Mouse (Mus musculus) forebrain, postnatal 0 days (tissue): ENCODE measurements at regions not wholly inside any gene's neighbourhood (a gene's known extent, or its start where the extent isn't known, plus 50 kb on each side); places are given as distances from the start of the nearest gene placed in this dataset.
"Not testable (repeated sequence)": the region's sequence is repeated elsewhere in the genome, so short reads cannot be mapped to it uniquely, and the experiment has no call there.

Experiments used
- ATAC-seq: fragments of 200-750 bp; cut with Nextera tagmentation; 2 replicates; pipeline ENCODE4 v1.8.0; 2017; ENCODE audit warnings: mild to moderate bottlenecking, moderate library complexity
- DNase-seq: peaks from one replicate; pipeline ENCODE4 v3.0.0-alpha.2; 2015
- H3K27ac ChIP-seq: fragments of 300-500 bp; sonication (generic); 2 replicates; pipeline ENCODE4 v1.5.1; 2014; ENCODE audit warnings: low read depth, mild to moderate bottlenecking, antibody characterized with exemption, low read length, moderate library complexity, mixed read lengths
- H3K27me3 ChIP-seq: fragments of 300-500 bp; sonication (generic); 2 replicates; pipeline ENCODE4 v1.6.1; 2014; ENCODE audit warnings: mild to moderate bottlenecking, low read length, mixed read lengths; ENCODE audit not compliant: insufficient read depth
- H3K36me3 ChIP-seq: fragments of 300-500 bp; sonication (generic); 2 replicates; pipeline ENCODE4 v1.6.1; 2014; ENCODE audit warnings: mild to moderate bottlenecking, moderate library complexity; ENCODE audit not compliant: insufficient read depth
- H3K4me1 ChIP-seq: fragments of 300-500 bp; sonication (generic); 2 replicates; pipeline ENCODE4 v1.6.1; 2014; ENCODE audit warnings: antibody characterized with exemption; ENCODE audit not compliant: insufficient read depth
- H3K4me2 ChIP-seq: fragments of 300-500 bp; sonication (generic); 2 replicates; pipeline ENCODE4 v1.6.1; 2014; ENCODE audit warnings: low read depth, mild to moderate bottlenecking, moderate library complexity
- H3K4me3 ChIP-seq: fragments of 300-500 bp; sonication (generic); 2 replicates; pipeline ENCODE4 v1.5.1; 2014; ENCODE audit warnings: low read depth, low read length, mixed read lengths
- H3K9ac ChIP-seq: fragments of 300-500 bp; sonication (generic); 2 replicates; pipeline ENCODE4 v1.6.1; 2014; ENCODE audit warnings: mild to moderate bottlenecking
- H3K9me3 ChIP-seq: fragments of 300-500 bp; sonication (generic); 2 replicates; pipeline ENCODE4 v1.6.1; 2016; ENCODE audit warnings: low read length
- CTCF ChIP-seq: sonication (generic); IDR thresholded peaks from 2 replicates; pipeline ENCODE4 v1.5.1; 2016; ENCODE audit warnings: antibody characterized with exemption, control low read depth, low read depth
- WGBS: fragments of 180-500 bp; shearing (Covaris S2); extraction: QIAGEN DNeasy Blood & Tissue Kit; methylation state at CpG from one replicate; pipeline ENCODE4 v1.1.7; 2014; 5-methylcytosine and 5-hydroxymethylcytosine counted together

DNA sequence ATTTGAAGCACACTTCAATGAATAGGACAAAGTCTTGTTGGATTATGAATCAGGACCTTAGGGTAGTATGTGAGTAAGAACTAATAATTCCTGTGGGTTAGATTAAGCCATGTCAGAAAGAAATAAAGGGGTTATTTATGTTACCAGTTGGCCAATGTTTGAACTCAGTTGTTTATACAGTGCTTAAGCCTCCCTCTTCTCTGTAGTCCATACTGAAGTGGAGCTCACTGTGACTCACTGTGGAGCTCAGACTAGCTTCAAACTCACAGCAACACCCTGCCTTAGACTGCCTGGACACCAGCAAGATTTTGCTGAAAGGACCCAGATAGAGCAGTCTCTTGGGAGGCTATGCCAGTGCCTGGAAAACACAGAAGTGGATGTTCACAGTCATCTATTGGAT, 143.3 kb upstream of the Nhs start:
- Histone ChIP-seq H3K4me3 (no peak overlapping the region), H3K9ac (no peak overlapping the region), H3K36me3 (no peaks in the 10 kb centered on the region), H3K4me1 (no peaks in the 10 kb centered on the region), H3K4me2 (no peak overlapping the region), H3K27ac (no peak overlapping the region), H3K27me3 (no peaks in the 10 kb centered on the region), H3K9me3 (no peaks in the 10 kb centered on the region)
- ATAC-seq (no peak), DNase-seq (no peak)
- no peak for TF ChIP-seq CTCF

DNA sequence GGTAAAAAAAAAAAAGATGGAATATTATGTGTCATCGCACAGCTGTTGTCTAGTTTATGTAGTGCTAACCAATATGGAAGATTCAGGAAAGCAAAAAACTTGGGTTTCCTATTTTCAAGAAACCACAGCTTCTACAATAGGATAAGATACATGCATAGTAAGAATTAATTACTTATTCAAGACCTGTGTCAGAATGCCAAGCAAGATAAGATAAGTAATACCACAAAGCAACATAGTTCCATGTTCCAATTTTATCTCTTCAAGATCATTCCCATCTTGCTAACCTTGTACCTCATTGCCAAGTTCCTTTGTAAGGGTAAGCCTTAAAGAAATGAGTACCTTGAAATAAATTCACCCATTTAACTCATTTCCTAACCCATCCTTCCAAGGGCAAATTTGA, 131.7 kb upstream of the Nhs start:
- no peaks in the 10 kb centered on the region for H3K9me3 ChIP-seq
- WGBS, result 98% methylated on average over 1 of the region's 1 CpGs

DNA sequence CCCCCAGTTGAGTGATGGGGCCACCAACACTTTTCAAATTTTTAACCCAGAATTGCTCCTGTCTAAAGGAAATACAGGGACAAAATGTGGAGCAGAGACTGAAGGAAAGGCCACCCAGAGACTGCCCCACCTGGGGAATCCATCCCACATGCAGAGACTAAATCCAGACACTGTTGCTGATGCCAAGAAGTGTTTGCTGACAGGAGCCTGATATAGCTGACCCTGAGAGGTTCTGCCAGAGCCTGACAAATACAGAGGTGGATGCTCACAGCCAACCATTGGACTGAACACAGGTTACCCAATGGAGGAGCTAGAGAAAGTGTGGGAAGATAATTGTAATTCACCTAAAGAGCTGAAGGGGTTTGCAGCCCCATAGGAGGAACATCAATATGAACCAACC, 126.6 kb upstream of the Nhs start:
- H3K4me2 ChIP-seq, H3K4me1 ChIP-seq, H3K9ac ChIP-seq, H3K27me3 ChIP-seq, H3K9me3 ChIP-seq, H3K27ac ChIP-seq, H3K36me3 ChIP-seq, DNase-seq, H3K4me3 ChIP-seq, ATAC-seq: not testable (repeated sequence)

More for the DNA sequence above, 131.7 kb upstream of the Nhs start:
- DNase-seq (no peak), ATAC-seq (no peak)
- Histone ChIP-seq H3K27me3 (no peaks in the 10 kb centered on the region), H3K9ac (no peak overlapping the region), H3K4me3 (no peak overlapping the region), H3K36me3 (no peaks in the 10 kb centered on the region), H3K4me2 (no peak overlapping the region), H3K4me1 (no peaks in the 10 kb centered on the region), H3K27ac (no peak overlapping the region)
- no peak for TF ChIP-seq CTCF

DNA sequence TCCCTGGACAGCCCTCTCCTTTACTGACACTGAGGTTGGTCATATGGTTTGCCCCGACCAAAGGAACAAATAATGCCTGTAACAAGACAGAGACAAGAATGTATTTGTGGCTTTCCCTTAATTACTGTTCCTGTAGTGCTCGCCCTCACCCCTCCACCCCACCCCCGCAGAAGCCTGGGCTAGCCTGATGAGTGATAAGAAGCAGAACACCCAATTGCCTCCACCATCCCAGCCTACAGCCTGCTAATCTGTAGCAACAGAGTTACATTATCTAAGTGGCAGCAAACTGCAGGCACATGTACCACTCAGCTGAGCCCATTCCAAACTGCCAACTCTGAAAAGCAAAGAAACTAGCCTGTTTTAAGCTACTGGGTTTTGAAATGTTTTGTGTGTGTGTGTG, 124.7 kb upstream of the Nhs start:
- 79% methylated on average over 3 of the region's 3 CpGs for WGBS
- ATAC-seq, result no peak
- no peak overlapping the region for H3K27ac ChIP-seq

DNA sequence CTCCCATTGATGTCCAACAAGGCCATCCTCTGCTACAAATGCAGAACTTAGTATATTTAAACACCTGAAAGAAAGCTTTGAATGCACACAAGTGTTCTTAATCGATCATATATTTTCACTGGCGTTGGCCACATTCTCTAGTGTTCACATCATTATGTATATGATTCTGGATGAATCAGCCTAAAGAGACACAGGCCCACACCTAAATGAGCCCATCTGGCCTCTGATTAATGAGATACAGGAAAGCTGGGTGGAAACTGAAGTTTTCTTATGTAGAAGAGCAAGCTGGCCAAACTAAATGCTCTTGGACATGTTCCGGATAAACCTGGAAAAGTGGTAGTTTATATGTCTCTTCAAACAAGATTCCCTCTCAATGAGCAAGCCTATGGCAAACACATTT, 123.2 kb upstream of the Nhs start:
- Histone ChIP-seq H3K27ac (no peak overlapping the region), H3K4me2 (no peak overlapping the region), H3K27me3 (no peaks in the 10 kb centered on the region), H3K9ac (no peak overlapping the region), H3K4me1 (no peaks in the 10 kb centered on the region), H3K4me3 (no peak overlapping the region), H3K9me3 (no peaks in the 10 kb centered on the region), H3K36me3 (no peaks in the 10 kb centered on the region)
- no peak for TF ChIP-seq CTCF
- DNase-seq (no peak), ATAC-seq (no peak)
- WGBS, result 95% methylated on average over 3 of the region's 3 CpGs

More for the DNA sequence above, 124.7 kb upstream of the Nhs start:
- no peak overlapping the region for H3K4me2 ChIP-seq
- no peaks in the 10 kb centered on the region for H3K36me3 ChIP-seq
- no peak overlapping the region for H3K4me3 ChIP-seq
- H3K27me3 ChIP-seq, result no peaks in the 10 kb centered on the region
- no peaks in the 10 kb centered on the region for H3K4me1 ChIP-seq
- DNase-seq, result no peak
- TF ChIP-seq CTCF, result no peak
- no peak overlapping the region for H3K9ac ChIP-seq
- no peaks in the 10 kb centered on the region for H3K9me3 ChIP-seq

GRCm38 (mm10) chrX:162278834-162279708, 119.5 kb upstream of the Nhs start:
- Histone ChIP-seq H3K4me2 (no peak overlapping the region), H3K9me3 (no peaks in the 10 kb centered on the region), H3K27me3 (no peaks in the 10 kb centered on the region), H3K4me1 (no peaks in the 10 kb centered on the region), H3K9ac (no peak overlapping the region), H3K4me3 (no peak overlapping the region), H3K36me3 (no peaks in the 10 kb centered on the region), H3K27ac (no peak overlapping the region)
- 52% methylated on average over 14 of the region's 14 CpGs for WGBS
- DNase-seq (peak; percentile 79), ATAC-seq (peak; percentile 51; the same call in 1 of the 2 replicates)
- peak; percentile 77 for TF ChIP-seq CTCF

GRCm38 (mm10) chrX:162274581-162274980, 115.1 kb upstream of the Nhs start:
- H3K4me2 ChIP-seq, result no peak overlapping the region
- no peaks in the 10 kb centered on the region for H3K27me3 ChIP-seq
- H3K27ac ChIP-seq, result no peak overlapping the region
- H3K9ac ChIP-seq, result no peak overlapping the region
- WGBS, result 70% methylated on average over 5 of the region's 5 CpGs
- TF ChIP-seq CTCF, result no peak
- H3K9me3 ChIP-seq, result no peaks in the 10 kb centered on the region
- DNase-seq, result no peak
- no peak for ATAC-seq
- no peaks in the 10 kb centered on the region for H3K36me3 ChIP-seq
- H3K4me1 ChIP-seq, result no peaks in the 10 kb centered on the region
- H3K4me3 ChIP-seq, result no peak overlapping the region
